Mouse (Mus musculus): ENCODE measurements around the gene Ormdl3.

DNA sequence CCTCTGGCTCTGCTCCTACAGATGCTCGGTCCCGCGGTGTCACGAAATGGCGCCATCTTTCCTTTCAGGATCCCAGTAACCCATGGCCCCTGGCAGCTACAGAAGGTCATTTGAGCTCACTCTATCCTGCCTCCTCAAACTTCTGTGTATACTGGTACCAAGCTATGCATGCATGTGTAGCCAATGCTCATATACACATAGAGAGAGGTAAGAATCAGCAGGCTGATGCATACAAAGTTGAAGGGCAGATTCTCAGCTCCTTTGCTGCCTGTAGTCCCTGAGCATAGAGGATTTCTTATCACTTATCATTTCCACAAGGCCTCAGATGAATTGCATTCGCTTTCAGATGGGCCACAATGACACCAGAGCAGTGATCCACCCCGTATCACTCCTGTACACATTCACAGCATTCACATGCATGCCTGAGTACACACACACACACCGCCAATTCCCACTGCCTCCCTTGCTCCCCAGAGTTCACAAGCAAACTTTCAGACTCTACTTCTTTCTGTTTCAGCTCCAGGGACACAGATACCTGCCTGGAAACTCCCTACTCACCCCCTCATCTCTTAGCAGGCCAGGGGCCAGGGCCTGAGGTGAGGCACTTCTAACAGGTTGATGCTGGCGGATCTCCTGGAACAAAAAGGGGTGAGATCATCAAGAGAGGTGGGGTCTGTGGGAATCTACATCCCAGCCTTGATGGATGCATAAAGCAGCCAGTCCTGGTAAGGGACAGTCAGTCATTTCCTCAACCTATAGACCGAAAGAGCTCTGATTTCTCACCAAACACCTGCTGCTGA lies 38.6 kb upstream of the Ormdl3 start, which contains the start of the genes Gm12355 and Gsdma3:
- no peak for TF ChIP-seq EP300 (IDR thresholded peaks at IDR 0.05; ENCODE audit: insufficient read depth, low read depth, low read length)
- TF ChIP-seq CTCF (IDR thresholded peaks at IDR 0.05) = no peak

Measured in heart, adult 2 months (tissue).